Mouse (Mus musculus) duodenum, adult 2 months (tissue): ENCODE data around the gene Ermp1. TPM values are rescaled to one million over a fixed set of nuclear protein-coding genes. Genes with fewer than 3 reads are reported as not detected.

Source experiments
- polyA plus RNA-seq: library from polyadenylated mRNA; depleted of rRNA; stranded (reverse); fragments of >200 nt; gene quantifications from 2 replicates; pipeline ENCODE4 v1.2.3, GENCODE M21; 2012; ENCODE audit warnings: low replicate concordance; rRNA removed

The Ermp1 gene
- polyA plus RNA-seq: 4.9 and 9.6 TPM in 2 replicates

DNA sequence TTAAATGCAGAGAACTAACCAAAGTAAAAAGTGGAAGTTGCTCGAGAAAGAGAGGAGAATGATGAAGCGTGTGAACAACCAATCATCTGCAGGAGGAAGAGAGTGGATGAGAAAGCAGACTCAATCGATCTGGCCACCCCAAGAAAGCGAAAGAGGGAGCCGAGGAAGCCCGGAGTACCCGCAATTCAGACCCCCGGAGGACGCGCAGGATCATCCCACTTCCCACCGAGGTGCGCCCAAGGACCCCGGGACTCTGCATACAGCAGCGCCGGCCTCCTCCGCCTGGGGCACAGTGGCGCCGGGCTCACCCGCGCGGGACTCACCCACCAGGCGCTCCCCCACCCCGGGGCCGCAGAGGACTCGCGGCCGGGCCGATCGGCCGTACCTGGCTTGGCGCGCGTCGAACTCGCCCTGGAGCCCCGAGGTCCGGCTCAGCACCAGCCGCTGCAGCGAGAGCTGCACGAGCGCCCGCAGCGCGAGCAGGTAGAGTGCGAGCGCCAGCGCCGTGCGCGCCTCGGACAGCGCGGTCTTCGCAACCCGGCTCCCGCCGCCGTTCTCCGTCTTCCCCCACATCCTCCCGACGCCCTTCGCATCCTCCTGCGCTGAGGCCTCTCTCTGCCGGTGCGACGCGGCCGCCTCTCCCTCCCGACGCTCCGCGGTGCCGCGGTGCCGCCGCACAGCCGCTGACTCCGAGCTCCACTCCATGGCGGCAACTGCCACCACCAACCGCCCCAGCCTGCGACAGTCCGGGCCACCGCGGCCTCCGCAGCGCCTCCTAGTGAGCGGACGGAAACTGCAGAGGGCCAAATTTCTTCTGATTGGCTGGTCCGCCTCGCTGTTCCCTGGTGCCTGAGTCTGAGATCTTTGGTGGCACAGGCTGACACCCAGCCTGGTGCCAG, at the start of gene Ermp1:
Gene Ermp1, minus strand, starts transcription at position 765 of the 899 bp plus-strand sequence.

DNA sequence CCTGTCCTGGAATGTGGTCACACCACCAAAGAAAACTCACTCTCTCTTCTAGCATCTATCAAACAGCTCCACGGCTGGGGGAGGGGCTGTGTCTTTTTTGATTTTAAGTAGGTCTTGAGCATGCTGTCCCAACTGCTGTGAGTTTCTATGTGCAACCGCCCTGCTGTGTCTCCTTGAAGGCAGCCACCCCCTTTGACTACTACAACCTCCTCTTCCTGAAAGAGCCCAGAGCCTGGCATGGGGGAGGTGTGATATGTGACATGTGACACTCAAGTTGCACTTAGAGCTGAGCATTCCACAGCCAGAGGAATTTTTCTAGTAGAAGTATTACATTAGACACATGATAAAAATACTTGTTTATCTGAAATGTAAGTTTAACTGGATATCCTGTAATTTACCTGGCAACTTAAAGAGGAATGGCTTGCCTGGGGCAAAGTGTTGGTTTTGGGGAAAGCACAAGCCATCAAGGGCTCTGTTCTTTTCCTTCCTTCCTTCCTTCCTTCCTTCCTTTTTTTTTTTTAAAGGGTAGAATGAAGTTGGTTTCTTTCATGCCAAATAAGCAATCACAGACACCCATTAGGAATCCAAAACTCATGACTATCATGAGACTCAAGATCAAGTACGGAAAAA, 49.1 kb upstream of the Ermp1 start, which contains the start of gene Mlana:
Gene Mlana, plus strand, starts transcription at position 580 of the 630 bp plus-strand sequence.

Other genes with a start within 250 kb of the Ermp1 start
- gene Pdcd1lg2, start 237.5 kb downstream of the Ermp1 start, polyA plus RNA-seq: 0.19 and 0.30 TPM in 2 replicates
- 3.2 and 5.5 TPM in 2 replicates for gene Ric1, start 126.1 kb downstream of the Ermp1 start, polyA plus RNA-seq
- 0.25 TPM in 1 of 2 replicates, not detected in the other for gene Mlana, start 49.4 kb upstream of the Ermp1 start, polyA plus RNA-seq
- 0.49 and 1.9 TPM in 2 replicates for gene 9930021J03Rik, start 157.6 kb upstream of the Ermp1 start, polyA plus RNA-seq
- 0.21 and 0.29 TPM in 2 replicates for gene Ranbp6, start 164.6 kb upstream of the Ermp1 start, polyA plus RNA-seq